Mouse (Mus musculus) mammary gland, adult 2 months (tissue): ENCODE results near the gene Olfr878. TPM values are rescaled to one million over a fixed set of nuclear protein-coding genes. Genes with fewer than 3 reads are reported as not detected.

Source experiments
- polyA plus RNA-seq: library from polyadenylated mRNA; depleted of rRNA; stranded (reverse); fragments of >200 nt; gene quantifications from 2 replicates; pipeline ENCODE4 v1.2.3, GENCODE M21; 2012; ENCODE audit warnings: low replicate concordance; rRNA removed

The Olfr878 gene
- not detected in 2 replicates for polyA plus RNA-seq

GRCm38 (mm10) chr9:37917540-37917939 lies at the start of gene Olfr878:
Olfr878 (plus strand) TSS chr9:37917840.

GRCm38 (mm10) chr9:37896661-37897060 lies 21.0 kb upstream of the Olfr878 start, which contains the start of gene Olfr145:
Olfr145 (plus strand) TSS chr9:37896724.

Other genes with a start within 250 kb of the Olfr878 start
- gene Panx3, start 248.6 kb upstream of the Olfr878 start, polyA plus RNA-seq: 0.46 TPM in 1 of 2 replicates, not detected in the other
- not detected in 2 replicates for gene Olfr160, start 201.6 kb upstream of the Olfr878 start, polyA plus RNA-seq
- not detected in 2 replicates for gene Olfr874, start 172.7 kb upstream of the Olfr878 start, polyA plus RNA-seq
- not detected in 2 replicates for gene Olfr875, start 146.0 kb upstream of the Olfr878 start, polyA plus RNA-seq
- gene Olfr876, start 114.8 kb upstream of the Olfr878 start, polyA plus RNA-seq: not detected in 2 replicates
- 0.17 TPM in 1 of 2 replicates, not detected in the other for gene Olfr877, start 63.6 kb upstream of the Olfr878 start, polyA plus RNA-seq
- gene Olfr145, start 21.1 kb upstream of the Olfr878 start, polyA plus RNA-seq: not detected in 2 replicates
- not detected in 2 replicates for gene Olfr881, start 74.0 kb downstream of the Olfr878 start, polyA plus RNA-seq
- gene Olfr883, start 108.0 kb downstream of the Olfr878 start, polyA plus RNA-seq: not detected in 2 replicates
- gene Olfr884, start 128.7 kb downstream of the Olfr878 start, polyA plus RNA-seq: not detected in 2 replicates
- not detected in 2 replicates for gene Olfr885, start 143.5 kb downstream of the Olfr878 start, polyA plus RNA-seq
- not detected in 2 replicates for gene Olfr887, start 166.2 kb downstream of the Olfr878 start, polyA plus RNA-seq
- not detected in 2 replicates for gene Olfr888, start 190.3 kb downstream of the Olfr878 start, polyA plus RNA-seq
- gene Olfr889, start 197.4 kb downstream of the Olfr878 start, polyA plus RNA-seq: not detected in 2 replicates
- gene Olfr890, start 224.7 kb downstream of the Olfr878 start, polyA plus RNA-seq: not detected in 2 replicates